Mouse (Mus musculus): ENCODE data around the gene Als2cr12. TPM values are rescaled to one million over a fixed set of nuclear protein-coding genes. Genes with fewer than 3 reads are reported as not detected.
"Not testable (repeated sequence)": the region's sequence is repeated elsewhere in the genome, so short reads cannot be mapped to it uniquely, and the experiment has no call there.

Gene Als2cr12
- polyA plus RNA-seq, 1 experiment from 2014 or later = not detected

- DNase-seq (ENCODE audit: low spot score) = no peak
- Histone ChIP-seq H3K27ac (no peak overlapping the region), H3K4me1 (no peaks in the 10 kb centered on the region), H3K9me3 (0 out of 2 replicates have a peak, but pooled peaks cover 5% of the 10 kb centered on the region), H3K27me3 (ENCODE audit: insufficient read depth, poor library complexity, severe bottlenecking) (no peaks in the 10 kb centered on the region), H3K36me3 (no peaks in the 10 kb centered on the region), H3K4me3 (no peak overlapping the region)
- WGBS = 36% methylated on average over 1 of the region's 1 CpGs
Measured at GRCm38 (mm10) chr1:58610611-58611010, 85.2 kb downstream of the Als2cr12 start.

DNA sequence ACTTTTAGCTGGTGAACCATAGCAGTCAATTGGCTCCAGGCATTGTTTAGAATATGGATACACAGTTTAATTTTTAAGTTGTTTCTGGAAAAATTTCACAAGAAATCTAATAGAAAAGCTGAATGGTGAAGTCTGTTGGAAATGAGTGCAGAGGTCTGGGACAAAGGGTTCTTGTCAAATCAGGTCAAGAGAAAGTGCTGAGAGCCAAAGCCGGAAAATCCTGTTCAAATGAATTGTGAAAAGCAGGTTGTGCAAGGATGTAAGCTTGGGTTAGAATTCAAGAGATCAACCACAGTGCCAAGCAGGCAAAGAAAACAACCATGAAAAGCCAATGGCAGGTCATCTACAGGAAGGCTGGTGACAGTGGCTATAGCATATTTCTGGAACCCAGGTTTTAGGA lies 85.6 kb downstream of the Als2cr12 start:
- no peak for DNase-seq (ENCODE audit: low spot score)
- H3K4me3 ChIP-seq = no peak overlapping the region
- no peaks in the 10 kb centered on the region for H3K36me3 ChIP-seq
- no peaks in the 10 kb centered on the region for H3K27me3 ChIP-seq (ENCODE audit: insufficient read depth, poor library complexity, severe bottlenecking)
- H3K9me3 ChIP-seq = 0 out of 2 replicates have a peak, but pooled peaks cover 5% of the 10 kb centered on the region
- WGBS = 72% methylated on average over 1 of the region's 1 CpGs
- no peak overlapping the region for H3K27ac ChIP-seq
- H3K4me1 ChIP-seq = no peaks in the 10 kb centered on the region

DNA sequence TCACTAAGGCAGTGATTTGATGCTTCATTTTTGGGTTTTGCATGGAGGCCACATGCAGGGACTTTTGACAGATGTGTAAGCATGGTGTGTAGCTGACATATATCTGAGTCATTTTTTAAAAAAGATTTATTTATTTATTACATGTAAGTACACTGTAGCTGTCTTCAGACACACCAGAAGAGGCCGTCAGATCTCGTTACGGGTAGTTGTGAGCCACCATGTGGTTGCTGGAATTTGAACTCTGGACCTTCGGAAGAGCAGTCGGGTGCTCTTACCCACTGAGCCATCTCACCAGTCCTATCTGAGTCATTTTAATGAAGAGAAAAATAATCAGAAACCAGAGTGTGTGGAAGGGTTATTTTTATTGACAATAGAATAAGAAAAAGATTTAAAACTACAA lies 86.2 kb downstream of the Als2cr12 start:
- not testable (repeated sequence) for H3K9me3 ChIP-seq; H3K27me3 ChIP-seq (ENCODE audit: insufficient read depth, poor library complexity, severe bottlenecking); H3K4me3 ChIP-seq; H3K36me3 ChIP-seq; DNase-seq (ENCODE audit: low spot score); H3K4me1 ChIP-seq; H3K27ac ChIP-seq
- WGBS = 87% methylated on average over 5 of the region's 5 CpGs

- 61% methylated on average over 4 of the region's 4 CpGs for WGBS
- H3K4me3 ChIP-seq = no peak overlapping the region
- no peak overlapping the region for H3K27ac ChIP-seq
- no peaks in the 10 kb centered on the region for H3K4me1 ChIP-seq
- no peaks in the 10 kb centered on the region for H3K27me3 ChIP-seq (ENCODE audit: insufficient read depth, poor library complexity, severe bottlenecking)
- 0 out of 2 replicates have a peak, but pooled peaks cover 5% of the 10 kb centered on the region for H3K9me3 ChIP-seq
- no peak for DNase-seq (ENCODE audit: low spot score)
- H3K36me3 ChIP-seq = no peaks in the 10 kb centered on the region
Measured at GRCm38 (mm10) chr1:58603738-58604137, 92.1 kb downstream of the Als2cr12 start.

GRCm38 (mm10) chr1:58602681-58603080 lies 93.1 kb downstream of the Als2cr12 start:
- 66% methylated on average over 4 of the region's 4 CpGs for WGBS
- Histone ChIP-seq H3K4me1 (no peaks in the 10 kb centered on the region), H3K9me3 (0 out of 2 replicates have a peak, but pooled peaks cover 5% of the 10 kb centered on the region), H3K36me3 (no peaks in the 10 kb centered on the region), H3K4me3 (no peak overlapping the region), H3K27me3 (ENCODE audit: insufficient read depth, poor library complexity, severe bottlenecking) (no peaks in the 10 kb centered on the region), H3K27ac (no peak overlapping the region)
- DNase-seq (ENCODE audit: low spot score) = no peak

Other genes with a start within 250 kb of the Als2cr12 start
- gene Orc2, start 190.9 kb downstream of the Als2cr12 start, polyA plus RNA-seq (2016; fragmentation: Nextera tagmentation; extraction: Ambion mirVana) = 33.6 and 39.8 TPM in 2 replicates
- 4.3 and 6.4 TPM in 2 replicates for gene Fam126b, start 109.7 kb downstream of the Als2cr12 start, polyA plus RNA-seq (2016; fragmentation: Nextera tagmentation; extraction: Ambion mirVana)
- gene Ndufb3, start 109.6 kb downstream of the Als2cr12 start, polyA plus RNA-seq (2016; fragmentation: Nextera tagmentation; extraction: Ambion mirVana) = 172 and 198 TPM in 2 replicates
- 31.5 and 31.6 TPM in 2 replicates for gene Cflar, start 15.5 kb upstream of the Als2cr12 start, polyA plus RNA-seq (2016; fragmentation: Nextera tagmentation; extraction: Ambion mirVana)
- 24.5 and 25.0 TPM in 2 replicates for gene Casp8, start 99.4 kb upstream of the Als2cr12 start, polyA plus RNA-seq (2016; fragmentation: Nextera tagmentation; extraction: Ambion mirVana)